Mouse (Mus musculus): ENCODE results near the gene Ccdc122.

GRCm38 (mm10) chr14:77037832-77038425, 1.4 kb downstream of the Ccdc122 start:
- no peak for TF ChIP-seq CTCF (IDR thresholded peaks at IDR 0.05; ENCODE audit: insufficient read depth, low read depth, low read length)
- no peak for TF ChIP-seq POLR2A (IDR thresholded peaks at IDR 0.05; ENCODE audit: insufficient read depth, low read depth, low read length)
